Mouse (Mus musculus) heart, embryonic 13.5 days (tissue): ENCODE results near the gene Masp2. TPM values are rescaled to one million over a fixed set of nuclear protein-coding genes. Genes with fewer than 3 reads are reported as not detected.

ENCODE experiments used
- ATAC-seq: fragments of 200-750 bp; cut with Nextera tagmentation; 2 replicates; pipeline ENCODE4 v1.8.0; 2017; ENCODE audit warnings: moderate TSS enrichment; ENCODE audit not compliant: insufficient number of reproducible peaks, low FRiP score, low TSS enrichment; ENCODE audit errors: extremely low read depth
- H3K27ac ChIP-seq: fragments of 300-500 bp; sonication (generic); replicated peaks from 2 replicates; pipeline ENCODE4 v1.5.1; 2015; ENCODE audit warnings: moderate library complexity, mild to moderate bottlenecking, inconsistent platforms
- H3K27me3 ChIP-seq: fragments of 300-500 bp; sonication (generic); replicated peaks from 2 replicates; pipeline ENCODE4 v1.6.1; 2015; ENCODE audit warnings: mild to moderate bottlenecking, inconsistent platforms
- H3K36me3 ChIP-seq: fragments of 300-500 bp; sonication (generic); 2 replicates; pipeline ENCODE4 v1.6.1; 2015; ENCODE audit warnings: mild to moderate bottlenecking, inconsistent platforms
- H3K4me1 ChIP-seq: fragments of 300-500 bp; sonication (generic); 2 replicates; pipeline ENCODE4 v1.6.1; 2015; ENCODE audit warnings: inconsistent platforms
- H3K4me2 ChIP-seq: fragments of 300-500 bp; sonication (generic); 2 replicates; pipeline ENCODE4 v1.6.1; 2015; ENCODE audit warnings: inconsistent platforms, mild to moderate bottlenecking, moderate library complexity
- H3K4me3 ChIP-seq: fragments of 300-500 bp; sonication (generic); 2 replicates; pipeline ENCODE4 v1.5.1; 2015; ENCODE audit warnings: moderate library complexity, mild to moderate bottlenecking, inconsistent platforms
- H3K9ac ChIP-seq: fragments of 300-500 bp; sonication (generic); 2 replicates; pipeline ENCODE4 v1.6.1; 2015; ENCODE audit warnings: inconsistent platforms, mild to moderate bottlenecking, moderate library complexity
- H3K9me3 ChIP-seq: fragments of 300-500 bp; sonication (generic); 2 replicates; pipeline ENCODE4 v1.6.1; 2016; ENCODE audit warnings: inconsistent platforms
- WGBS: fragments of 180-500 bp; shearing (Covaris S2); methylation state at CpG from one replicate; pipeline ENCODE4 v1.1.7; 2015; ENCODE audit warnings: mixed read lengths; 5-methylcytosine and 5-hydroxymethylcytosine counted together
- polyA plus RNA-seq: library from polyadenylated mRNA; unstranded; fragments of >200 nt; fragmentation: Nextera tagmentation; extraction: Ambion mirVana; gene quantifications from 2 replicates; pipeline ENCODE4 v1.2.1, GENCODE M21; 2015

Masp2 gene
- polyA plus RNA-seq, 1 experiment from 2014 or later, result not detected

GRCm38 (mm10) chr4:148601871-148602270 is 483 bp upstream of the Masp2 start:
- Histone ChIP-seq H3K27ac (no peak overlapping the region), H3K36me3 (peaks cover 27% of the 10 kb centered on the region), H3K4me3 (no peak overlapping the region), H3K9me3 (peaks cover 11% of the 10 kb centered on the region; the same call in 1 of the 2 replicates), H3K9ac (no peak overlapping the region), H3K27me3 (no peaks in the 10 kb centered on the region), H3K4me2 (no peak overlapping the region), H3K4me1 (no peaks in the 10 kb centered on the region)
- WGBS, result 59% methylated on average over 4 of the region's 4 CpGs
- ATAC-seq, result no peak

GRCm38 (mm10) chr4:148603376-148604139 is 1.2 kb downstream of the Masp2 start:
- Histone ChIP-seq H3K4me2 (no peak overlapping the region), H3K9ac (no peak overlapping the region), H3K4me1 (peaks cover 8% of the 10 kb centered on the region), H3K4me3 (no peak overlapping the region), H3K27ac (no peak overlapping the region), H3K36me3 (peaks cover 15% of the 10 kb centered on the region), H3K27me3 (no peaks in the 10 kb centered on the region), H3K9me3 (peaks cover 7% of the 10 kb centered on the region; the same call in 1 of the 2 replicates)
- 64% methylated on average over 10 of the region's 10 CpGs for WGBS
- ATAC-seq, result no peak

- Histone ChIP-seq H3K4me3 (no peak overlapping the region), H3K4me1 (peaks cover 13% of the 10 kb centered on the region), H3K9me3 (0 out of 2 replicates have a peak, but pooled peaks cover 1% of the 10 kb centered on the region), H3K4me2 (no peak overlapping the region), H3K9ac (no peak overlapping the region), H3K27ac (no peak overlapping the region), H3K27me3 (no peaks in the 10 kb centered on the region), H3K36me3 (peaks cover 9% of the 10 kb centered on the region)
- ATAC-seq, result no peak
- 66% methylated on average over 7 of the region's 7 CpGs for WGBS
These were observed 1.8 kb downstream of the Masp2 start for GRCm38 (mm10) chr4:148604141-148604540.

- Histone ChIP-seq H3K27me3 (no peaks in the 10 kb centered on the region), H3K4me2 (no peak overlapping the region), H3K4me1 (peaks cover 14% of the 10 kb centered on the region), H3K9ac (no peak overlapping the region), H3K9me3 (no peaks in the 10 kb centered on the region), H3K27ac (no peak overlapping the region), H3K36me3 (peaks cover 7% of the 10 kb centered on the region), H3K4me3 (no peak overlapping the region)
- 89% methylated on average over 3 of the region's 3 CpGs for WGBS
- no peak for ATAC-seq
These were observed 2.3 kb downstream of the Masp2 start for GRCm38 (mm10) chr4:148604541-148605165.

- H3K36me3 ChIP-seq, result peaks cover 36% of the 10 kb centered on the region
- 23% methylated on average over 5 of the region's 5 CpGs for WGBS
- no peak overlapping the region for H3K4me3 ChIP-seq
- 0 out of 2 replicates have a peak overlapping the region, but pooled peaks have one; percentile 52 for H3K9ac ChIP-seq
- no peak for ATAC-seq
- H3K27me3 ChIP-seq, result no peaks in the 10 kb centered on the region
- peak overlapping the region; percentile 68 for H3K27ac ChIP-seq
- H3K4me1 ChIP-seq, result peaks cover 24% of the 10 kb centered on the region
- H3K9me3 ChIP-seq, result no peaks in the 10 kb centered on the region
- H3K4me2 ChIP-seq, result no peak overlapping the region
These were observed 5.4 kb downstream of the Masp2 start for GRCm38 (mm10) chr4:148607758-148608157.

GRCm38 (mm10) chr4:148609805-148610204 is 7.5 kb downstream of the Masp2 start:
- 83% methylated on average over 5 of the region's 5 CpGs for WGBS
- no peak for ATAC-seq

GRCm38 (mm10) chr4:148610631-148611364 is 8.4 kb downstream of the Masp2 start:
- Histone ChIP-seq H3K4me3 (no peak overlapping the region), H3K4me2 (no peak overlapping the region), H3K9me3 (no peaks in the 10 kb centered on the region), H3K27me3 (no peaks in the 10 kb centered on the region), H3K27ac (peak overlapping the region; percentile 12; the same call in 1 of the 2 replicates), H3K9ac (0 out of 2 replicates have a peak overlapping the region, but pooled peaks have one; percentile 10), H3K4me1 (peaks cover 24% of the 10 kb centered on the region), H3K36me3 (peaks cover 64% of the 10 kb centered on the region)
- WGBS, result 57% methylated on average over 5 of the region's 5 CpGs
- ATAC-seq, result no peak

More at GRCm38 (mm10) chr4:148609805-148610204, 7.5 kb downstream of the Masp2 start:
- Histone ChIP-seq H3K27me3 (no peaks in the 10 kb centered on the region), H3K4me1 (peaks cover 24% of the 10 kb centered on the region), H3K4me3 (no peak overlapping the region), H3K27ac (no peak overlapping the region), H3K9ac (no peak overlapping the region), H3K9me3 (no peaks in the 10 kb centered on the region), H3K36me3 (peaks cover 54% of the 10 kb centered on the region), H3K4me2 (no peak overlapping the region)

- Histone ChIP-seq H3K9me3 (no peaks in the 10 kb centered on the region), H3K27me3 (no peaks in the 10 kb centered on the region), H3K9ac (no peak overlapping the region), H3K27ac (no peak overlapping the region), H3K4me1 (peaks cover 24% of the 10 kb centered on the region), H3K36me3 (peaks cover 77% of the 10 kb centered on the region), H3K4me2 (no peak overlapping the region), H3K4me3 (no peak overlapping the region)
- WGBS, result 62% methylated on average over 4 of the region's 4 CpGs
- no peak for ATAC-seq
These were observed 10.2 kb downstream of the Masp2 start for GRCm38 (mm10) chr4:148612557-148612956.

- no peak overlapping the region for H3K4me3 ChIP-seq
- H3K9ac ChIP-seq, result no peak overlapping the region
- H3K4me2 ChIP-seq, result no peak overlapping the region
- ATAC-seq, result no peak
- H3K27me3 ChIP-seq, result no peaks in the 10 kb centered on the region
- H3K27ac ChIP-seq, result no peak overlapping the region
- peaks cover 85% of the 10 kb centered on the region for H3K36me3 ChIP-seq
- H3K4me1 ChIP-seq, result peaks cover 15% of the 10 kb centered on the region
- 82% methylated on average over 9 of the region's 9 CpGs for WGBS
- H3K9me3 ChIP-seq, result no peaks in the 10 kb centered on the region
These were observed 11.4 kb downstream of the Masp2 start for GRCm38 (mm10) chr4:148613738-148614137.

GRCm38 (mm10) chr4:148619805-148620204 is 17.5 kb downstream of the Masp2 start:
- no peaks in the 10 kb centered on the region for H3K27me3 ChIP-seq
- no peak overlapping the region for H3K9ac ChIP-seq
- ATAC-seq, result no peak
- H3K4me3 ChIP-seq, result no peak overlapping the region
- WGBS, result 68% methylated on average over 1 of the region's 1 CpGs
- H3K4me1 ChIP-seq, result peaks cover 27% of the 10 kb centered on the region
- H3K36me3 ChIP-seq, result peaks cover 95% of the 10 kb centered on the region
- no peaks in the 10 kb centered on the region for H3K9me3 ChIP-seq
- no peak overlapping the region for H3K4me2 ChIP-seq
- no peak overlapping the region for H3K27ac ChIP-seq

- Histone ChIP-seq H3K4me2 (no peak overlapping the region), H3K27me3 (no peaks in the 10 kb centered on the region), H3K9ac (no peak overlapping the region), H3K9me3 (no peaks in the 10 kb centered on the region), H3K36me3 (peaks cover 90% of the 10 kb centered on the region), H3K4me1 (peaks cover 36% of the 10 kb centered on the region), H3K4me3 (no peak overlapping the region), H3K27ac (no peak overlapping the region)
- WGBS, result 96% methylated on average over 1 of the region's 1 CpGs
- ATAC-seq, result no peak
These were observed 18.4 kb downstream of the Masp2 start for GRCm38 (mm10) chr4:148620718-148621117.
